In the genomic region with DNA sequence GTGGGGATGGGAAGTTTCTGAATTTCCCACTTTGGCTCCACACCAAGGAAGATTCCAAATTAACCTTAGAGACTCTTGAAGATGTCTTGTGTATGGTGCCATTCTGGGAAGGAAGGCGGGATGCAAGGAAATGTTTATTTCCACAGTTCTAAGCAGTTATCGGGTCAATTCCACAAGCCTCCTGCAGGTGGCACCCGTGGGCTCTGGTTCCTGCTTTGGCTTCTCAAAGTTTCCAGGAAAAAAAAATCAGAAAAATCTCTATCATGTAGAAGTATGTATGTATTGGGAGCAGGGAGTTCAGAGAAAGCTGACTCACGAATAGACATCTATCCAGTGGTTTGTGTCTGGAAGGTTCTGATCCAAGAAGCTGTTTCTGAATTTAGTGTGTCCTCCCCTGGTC, we compare ENCODE assay signal across 10 mouse cellular contexts. TPM values are rescaled to one million over a fixed set of nuclear protein-coding genes. Genes with fewer than 3 reads are reported as not detected.
A peak's percentile ranks its signal among the peaks of the same experiment; 100 is the strongest.
DNase-seq lines count a peak whose midpoint lies in the region; ATAC-seq and TF ChIP-seq lines count a peak whose summit lies in the region.
"Had no signal": no experiment of that assay in that cellular context is flagged by ENCODE, and none has a peak within 500 bp of the region (broad histone marks: within the 10 kb centered on the region; RNA-seq: fewer than 3 reads in every experiment).

No protein-coding gene starts in this region.

- WGBS in kidney, embryonic 16.5 days = under 1% methylated on average over 4 of the region's 4 CpGs
- 2% methylated on average over 4 of the region's 4 CpGs for WGBS in lung, embryonic 14.5 days

- ATAC-seq in kidney, embryonic 16.5 days (ENCODE audit: low FRiP score, low TSS enrichment) = no peak
- no peak for ATAC-seq in lung, embryonic 14.5 days (ENCODE audit: insufficient read depth)
- ATAC-seq in megakaryocyte, adult 5-6 weeks (ENCODE audit: poor library complexity, severe bottlenecking) = no peak

- no peaks in the 10 kb centered on the region for H3K36me3 ChIP-seq in kidney, embryonic 16.5 days (ENCODE audit: insufficient read depth, low read length)
- H3K36me3 ChIP-seq in lung, embryonic 14.5 days (ENCODE audit: insufficient read depth) = no peaks in the 10 kb centered on the region
- H3K36me3 ChIP-seq: heart, embryonic 13.5 days had no signal

- no peak overlapping the region for H3K27ac ChIP-seq in kidney, embryonic 16.5 days (ENCODE audit: low read length)
- H3K27ac ChIP-seq in lung, embryonic 14.5 days (ENCODE audit: low read depth) = no peak overlapping the region
- H3K27ac ChIP-seq: heart, embryonic 13.5 days had no signal

- DNase-seq in adrenal gland, postnatal 10 days = peak; percentile 64
- DNase-seq in adrenal gland, adult 8-10 months = no peak
- peak; percentile 38 for DNase-seq in kidney, adult 9 months
- DNase-seq in 416B (ENCODE audit: low read depth) = peak; percentile 22
- peak; percentile 46 to 68 for DNase-seq in cerebellum, postnatal 25 days
- DNase-seq in lung, embryonic 14.5 days = peak; percentile 87

- no peaks in the 10 kb centered on the region for H3K9me3 ChIP-seq in kidney, embryonic 16.5 days (ENCODE audit: low read length)
- H3K9me3 ChIP-seq in lung, embryonic 14.5 days (ENCODE audit: low read depth, low read length) = no peaks in the 10 kb centered on the region
- H3K9me3 ChIP-seq: heart, embryonic 13.5 days had no signal

- no peak overlapping the region for H3K4me3 ChIP-seq in kidney, embryonic 16.5 days (ENCODE audit: low read length)
- H3K4me3 ChIP-seq in lung, embryonic 14.5 days (ENCODE audit: low read depth, low read length) = no peak overlapping the region
- H3K4me3 ChIP-seq: heart, embryonic 13.5 days; megakaryocyte, embryonic 14.5 days had no signal

- H3K4me2 ChIP-seq in kidney, embryonic 16.5 days (replicated peaks; ENCODE audit: low read depth, low read length) = no peak overlapping the region
- H3K4me2 ChIP-seq in lung, embryonic 14.5 days = no peak overlapping the region
- H3K4me2 ChIP-seq: heart, embryonic 13.5 days had no signal

- peak; percentile 83 for TF ChIP-seq CTCF in lung, embryonic 14.5 days (IDR thresholded peaks at IDR 0.05; ENCODE audit: low read depth)

- no peaks in the 10 kb centered on the region for H3K4me1 ChIP-seq in kidney, embryonic 16.5 days (ENCODE audit: insufficient read depth, low read length)
- no peaks in the 10 kb centered on the region for H3K4me1 ChIP-seq in lung, embryonic 14.5 days (ENCODE audit: insufficient read depth)
- H3K4me1 ChIP-seq: heart, embryonic 13.5 days; megakaryocyte, embryonic 14.5 days had no signal

- no peak overlapping the region for H3K9ac ChIP-seq in kidney, embryonic 16.5 days (replicated peaks; ENCODE audit: low read length)
- no peak overlapping the region for H3K9ac ChIP-seq in lung, embryonic 14.5 days
- H3K9ac ChIP-seq: heart, embryonic 13.5 days had no signal

- H3K27me3 ChIP-seq in kidney, embryonic 16.5 days (ENCODE audit: insufficient read depth, low read length) = peaks cover 89% of the 10 kb centered on the region
- H3K27me3 ChIP-seq in lung, embryonic 14.5 days (ENCODE audit: insufficient read depth, low read length) = peaks cover 75% of the 10 kb centered on the region

RNA-seq across cellular contexts. Expression of a gene that starts 9.1 kb away (rescaled TPM):
- 1 to 10 TPM; 1.0 to 4.0 TPM for total RNA-seq in adrenal gland, postnatal 10 days (2021)
- total RNA-seq in adrenal gland, adult 8-10 months (2022) = not detected
- polyA plus RNA-seq in kidney, embryonic 16.5 days (2015; fragmentation: Nextera tagmentation; extraction: Ambion mirVana) = 0.19 TPM in 1 of 2 replicates, not detected in the other
- polyA plus RNA-seq in lung, embryonic 14.5 days (2014; fragmentation: Nextera tagmentation; extraction: Ambion mirVana) = not detected in 2 replicates
- total RNA-seq in megakaryocyte, adult 5-6 weeks (2015) = not detected in 2 replicates
- total RNA-seq in megakaryocyte, adult 5-6 weeks (2017) = not detected in 2 replicates
